Comparison of ENCODE assay signal across 17 mouse cellular contexts in the genomic region with DNA sequence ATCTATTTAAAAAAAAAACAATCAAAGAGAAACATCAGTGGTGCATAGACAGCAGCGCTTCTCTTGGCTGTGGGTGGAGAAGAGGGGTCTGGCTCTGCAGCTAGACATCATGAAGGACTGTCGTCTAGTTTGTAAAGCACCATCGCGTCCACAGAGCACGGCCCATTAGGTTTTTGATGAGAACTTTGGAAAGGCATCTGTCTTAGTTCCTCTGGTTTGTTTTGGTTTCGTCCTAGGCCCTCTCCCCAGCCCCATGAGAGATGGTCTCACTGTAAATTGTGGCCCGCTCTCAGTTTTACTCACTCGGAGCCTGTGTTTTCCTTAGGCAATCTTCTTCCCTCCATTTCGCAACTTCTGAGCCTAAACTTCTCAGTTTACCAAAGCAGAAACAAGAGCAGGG.
"Had no signal": no experiment of that assay in that cellular context is flagged by ENCODE, and none has a peak within 500 bp of the region (broad histone marks: within the 10 kb centered on the region; RNA-seq: fewer than 3 reads in every experiment).

No protein-coding gene starts in this region.

- H3K36me3 ChIP-seq: limb, embryonic 12.5 days; limb, embryonic 15.5 days had no signal

- H3K9ac ChIP-seq: limb, embryonic 12.5 days; limb, embryonic 15.5 days; liver, embryonic 14.5 days had no signal

- H3K27ac ChIP-seq: limb, embryonic 12.5 days; limb, embryonic 15.5 days had no signal

- H3K4me1 ChIP-seq: limb, embryonic 15.5 days had no signal

- H3K4me2 ChIP-seq: limb, embryonic 12.5 days; limb, embryonic 15.5 days; midbrain, embryonic 11.5 days had no signal

- ATAC-seq: inflammation-experienced regulatory T-cells, adult 6 months; intestine, embryonic 16.5 days had no signal

- H3K27me3 ChIP-seq: limb, embryonic 12.5 days; limb, embryonic 15.5 days had no signal

- H3K4me3 ChIP-seq: limb, embryonic 12.5 days; limb, embryonic 15.5 days had no signal

- DNase-seq: kidney, adult 18-20 months; kidney, postnatal 14 days; kidney, postnatal 4 days; left cerebral cortex, postnatal 4 days; lung, adult 2 months; lung, postnatal 14 days; lung, postnatal 4 days; midbrain, embryonic 14.5 days; right cerebral cortex, postnatal 4 days; thymus, adult 18-20 months; thymus, postnatal 36 days had no signal

- H3K9me3 ChIP-seq: limb, embryonic 12.5 days; limb, embryonic 15.5 days had no signal
